Mouse (Mus musculus) embryonic facial prominence, embryonic 14.5 days (tissue): ENCODE measurements around the gene Treml2. TPM values are rescaled to one million over a fixed set of nuclear protein-coding genes. Genes with fewer than 3 reads are reported as not detected.

ENCODE experiments used
- ATAC-seq: fragments of 200-750 bp; cut with Nextera tagmentation; 2 replicates; pipeline ENCODE4 v1.8.0; 2017; ENCODE audit warnings: low read depth, moderate number of reproducible peaks, moderate TSS enrichment
- DNase-seq: peaks from one replicate; pipeline ENCODE4 v3.0.0-alpha.2; 2015; ENCODE audit warnings: low spot score
- H3K27ac ChIP-seq: fragments of 300-500 bp; sonication (generic); replicated peaks from 2 replicates; pipeline ENCODE4 v1.5.1; 2014; ENCODE audit warnings: low read depth, mild to moderate bottlenecking, low read length, moderate library complexity
- H3K27me3 ChIP-seq: fragments of 300-500 bp; sonication (generic); replicated peaks from 2 replicates; pipeline ENCODE4 v1.6.1; 2014; ENCODE audit warnings: low read length; ENCODE audit not compliant: control insufficient read depth, insufficient read depth
- H3K36me3 ChIP-seq: fragments of 300-500 bp; sonication (generic); 2 replicates; pipeline ENCODE4 v1.6.1; 2014; ENCODE audit warnings: low read length, mixed read lengths; ENCODE audit not compliant: control insufficient read depth, insufficient read depth
- H3K4me1 ChIP-seq: fragments of 300-500 bp; sonication (generic); 2 replicates; pipeline ENCODE4 v1.6.1; 2014; ENCODE audit warnings: antibody characterized with exemption, low read length; ENCODE audit not compliant: control insufficient read depth, insufficient read depth
- H3K4me2 ChIP-seq: fragments of 300-500 bp; sonication (generic); 2 replicates; pipeline ENCODE4 v1.6.1; 2014; ENCODE audit warnings: low read depth, mild to moderate bottlenecking, low read length, moderate library complexity, mixed read lengths
- H3K4me3 ChIP-seq: fragments of 300-500 bp; sonication (generic); 2 replicates; pipeline ENCODE4 v1.5.1; 2014; ENCODE audit warnings: low read depth, mild to moderate bottlenecking, low read length
- H3K9ac ChIP-seq: fragments of 300-500 bp; sonication (generic); 2 replicates; pipeline ENCODE4 v1.6.1; 2014; ENCODE audit warnings: low read depth, mild to moderate bottlenecking, low read length, moderate library complexity, mixed read lengths
- H3K9me3 ChIP-seq: fragments of 300-500 bp; sonication (generic); 2 replicates; pipeline ENCODE4 v1.6.1; 2016; ENCODE audit warnings: low read length; ENCODE audit not compliant: control insufficient read depth
- WGBS: fragments of 180-500 bp; shearing (Covaris S2); extraction: QIAGEN DNeasy Blood & Tissue Kit; methylation state at CpG from one replicate; pipeline ENCODE4 v1.1.7; 2014; 5-methylcytosine and 5-hydroxymethylcytosine counted together
- polyA plus RNA-seq: library from polyadenylated mRNA; unstranded; fragments of >200 nt; fragmentation: Nextera tagmentation; extraction: Ambion mirVana; gene quantifications from 2 replicates; pipeline ENCODE4 v1.2.1, GENCODE M21; 2014

The Treml2 gene
- polyA plus RNA-seq, 1 experiment from 2014 or later: 0.14 TPM

DNA sequence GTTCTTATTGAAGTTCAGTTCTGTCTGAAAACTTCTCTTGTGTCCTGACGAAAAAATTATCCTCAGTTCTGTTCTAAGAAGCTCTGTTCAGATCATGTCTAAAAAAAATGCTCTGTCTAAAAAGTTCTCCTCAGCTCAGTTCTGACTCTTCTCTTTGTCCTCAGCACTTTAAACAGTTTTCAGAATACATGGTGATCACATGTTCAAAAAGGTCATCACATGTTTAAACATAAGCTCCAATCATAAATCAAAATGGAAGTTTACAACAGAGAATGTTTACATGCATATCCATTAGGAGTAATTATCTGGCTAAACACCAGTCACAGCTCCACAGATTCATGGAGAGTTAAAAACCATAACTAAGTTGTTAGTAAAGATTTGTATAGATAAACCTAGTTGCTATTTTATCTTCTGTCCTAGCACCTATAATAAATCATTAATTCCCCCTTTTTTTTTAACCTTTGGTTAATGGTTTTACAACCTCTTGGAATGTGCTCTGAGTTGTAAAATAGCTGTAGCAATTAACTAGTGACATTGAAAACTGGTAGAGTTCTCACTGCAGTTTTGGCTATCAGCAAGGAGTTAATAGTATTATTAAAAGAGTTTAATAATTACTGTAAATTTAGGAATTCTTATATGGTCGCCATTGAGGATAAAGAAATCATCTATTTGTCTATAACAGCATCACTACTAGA, 32.5 kb upstream of the Treml2 start:
- Histone ChIP-seq H3K27ac (no peak overlapping the region), H3K9me3 (no peaks in the 10 kb centered on the region), H3K9ac (no peak overlapping the region), H3K4me2 (no peak overlapping the region), H3K27me3 (no peaks in the 10 kb centered on the region), H3K4me1 (no peaks in the 10 kb centered on the region), H3K36me3 (no peaks in the 10 kb centered on the region), H3K4me3 (no peak overlapping the region)
- ATAC-seq: no peak
- WGBS: 47% methylated on average over 2 of the region's 2 CpGs
- DNase-seq: no peak

DNA sequence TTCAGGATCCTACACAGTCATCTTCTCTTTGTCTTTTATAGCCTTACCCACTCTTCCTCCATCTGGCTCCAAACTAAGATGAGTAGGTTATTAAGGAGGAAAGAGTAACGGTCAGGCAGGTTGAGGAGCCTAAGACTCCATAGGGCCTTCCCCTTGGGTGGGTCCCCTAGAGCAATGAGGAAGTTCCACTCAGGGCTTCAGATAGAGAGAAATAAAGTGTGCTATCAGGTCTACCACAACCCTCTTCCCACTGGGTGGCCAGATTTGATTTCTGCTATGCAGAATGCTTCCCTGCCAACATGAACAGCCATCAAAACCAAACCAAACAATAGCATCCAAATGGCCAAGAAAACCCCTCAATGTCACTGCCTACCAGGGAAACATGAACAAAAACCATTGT, 31.7 kb upstream of the Treml2 start:
- Histone ChIP-seq H3K9ac (no peak overlapping the region), H3K27ac (no peak overlapping the region), H3K9me3 (no peaks in the 10 kb centered on the region), H3K4me1 (no peaks in the 10 kb centered on the region), H3K4me3 (no peak overlapping the region), H3K36me3 (no peaks in the 10 kb centered on the region), H3K4me2 (no peak overlapping the region), H3K27me3 (no peaks in the 10 kb centered on the region)
- DNase-seq: no peak
- ATAC-seq: no peak
- WGBS: 72% methylated on average over 1 of the region's 1 CpGs

DNA sequence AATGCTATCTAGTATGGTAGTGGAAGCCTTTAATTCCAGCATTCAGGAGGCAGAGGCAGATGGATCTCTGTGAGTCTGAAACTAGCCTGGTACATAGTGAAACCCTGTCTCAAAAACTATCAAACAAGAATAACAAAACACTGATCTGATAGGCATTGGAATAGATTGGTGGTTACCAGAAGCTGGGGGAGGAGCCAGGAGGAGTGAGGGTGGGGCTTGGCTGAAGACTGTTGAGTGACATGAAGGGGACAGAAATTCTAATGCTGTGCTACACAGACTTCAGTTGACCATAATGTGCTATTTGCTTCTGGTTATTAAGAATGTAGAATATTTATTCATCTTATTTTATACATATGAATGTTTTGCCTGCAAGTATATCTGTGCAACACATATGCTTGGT, 31.0 kb upstream of the Treml2 start:
- H3K4me2 ChIP-seq: no peak overlapping the region
- H3K9ac ChIP-seq: no peak overlapping the region
- ATAC-seq (no peak), DNase-seq (no peak)
- no peaks in the 10 kb centered on the region for H3K4me1 ChIP-seq
- no peaks in the 10 kb centered on the region for H3K36me3 ChIP-seq
- H3K4me3 ChIP-seq: no peak overlapping the region
- H3K27me3 ChIP-seq: no peaks in the 10 kb centered on the region
- H3K9me3 ChIP-seq: no peaks in the 10 kb centered on the region
- no peak overlapping the region for H3K27ac ChIP-seq

DNA sequence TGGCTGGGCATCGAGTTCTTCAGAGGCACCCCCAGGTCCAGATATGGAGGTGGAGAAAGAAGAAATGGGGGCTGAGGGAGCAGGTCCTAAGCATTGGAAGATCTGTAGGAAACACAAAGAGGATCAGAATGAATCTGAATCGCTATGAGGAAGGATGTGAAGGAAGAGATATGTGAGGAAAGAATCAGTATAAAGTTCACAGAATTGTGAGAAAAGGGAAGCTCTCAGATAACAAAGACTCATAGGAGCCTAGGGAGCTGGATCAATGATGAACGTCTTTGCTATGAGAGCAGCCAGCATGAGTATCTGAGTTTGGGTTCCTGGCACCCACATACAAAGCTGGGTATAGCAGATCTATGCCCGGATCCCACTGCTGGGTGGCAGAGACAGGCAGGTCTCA, 29.5 kb upstream of the Treml2 start:
- ATAC-seq: no peak
- Histone ChIP-seq H3K36me3 (no peaks in the 10 kb centered on the region), H3K4me2 (no peak overlapping the region), H3K27ac (no peak overlapping the region), H3K4me3 (no peak overlapping the region), H3K9ac (no peak overlapping the region), H3K9me3 (no peaks in the 10 kb centered on the region), H3K4me1 (no peaks in the 10 kb centered on the region), H3K27me3 (no peaks in the 10 kb centered on the region)
- no peak for DNase-seq
- WGBS: 68% methylated on average over 4 of the region's 4 CpGs

DNA sequence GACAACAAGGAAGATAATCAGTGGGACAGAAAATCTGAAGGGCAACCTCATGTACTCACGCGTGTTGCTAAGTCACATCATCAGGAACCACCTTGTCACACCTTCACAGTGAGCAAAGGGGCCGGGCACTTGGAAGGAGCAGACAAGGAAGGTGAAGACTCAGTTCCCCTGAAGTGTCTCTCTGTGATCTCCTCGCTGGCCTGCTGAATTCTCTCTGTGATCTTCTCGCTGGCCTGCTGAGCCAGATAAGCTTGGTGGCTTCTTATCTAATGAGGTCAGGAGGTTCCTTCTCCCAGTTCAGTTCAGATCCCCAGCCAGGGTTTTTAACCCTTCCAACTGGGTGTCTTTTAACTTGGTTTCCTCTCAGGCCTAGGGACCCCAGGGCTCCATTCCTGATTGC, 27.1 kb upstream of the Treml2 start:
- H3K9me3 ChIP-seq: no peaks in the 10 kb centered on the region
- H3K36me3 ChIP-seq: no peaks in the 10 kb centered on the region
- H3K4me2 ChIP-seq: no peak overlapping the region
- no peak for DNase-seq
- no peak for ATAC-seq
- no peak overlapping the region for H3K9ac ChIP-seq
- no peaks in the 10 kb centered on the region for H3K27me3 ChIP-seq
- no peaks in the 10 kb centered on the region for H3K4me1 ChIP-seq
- H3K27ac ChIP-seq: no peak overlapping the region
- no peak overlapping the region for H3K4me3 ChIP-seq
- WGBS: 70% methylated on average over 5 of the region's 5 CpGs

DNA sequence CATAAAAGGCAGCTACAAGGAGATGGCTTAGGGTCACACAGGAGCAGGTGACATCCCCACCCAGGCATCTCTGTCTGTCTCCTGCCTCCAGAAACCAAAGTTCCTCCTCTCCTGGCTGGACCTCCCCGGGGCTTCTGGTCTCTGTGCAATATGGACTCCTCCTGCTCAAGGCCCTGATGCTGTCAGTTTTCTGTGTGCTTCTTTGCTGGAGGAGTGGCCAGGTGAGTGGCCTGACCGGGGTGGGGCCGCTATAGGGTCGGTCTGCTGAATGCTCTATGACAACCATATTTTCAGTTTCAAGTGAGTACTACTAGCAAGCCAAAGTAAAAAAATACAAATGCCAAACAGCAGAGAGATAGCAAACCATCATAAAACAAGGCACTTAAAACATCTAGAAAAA, 26.7 kb upstream of the Treml2 start:
- Histone ChIP-seq H3K9me3 (no peaks in the 10 kb centered on the region), H3K27ac (no peak overlapping the region), H3K4me1 (no peaks in the 10 kb centered on the region), H3K36me3 (no peaks in the 10 kb centered on the region), H3K9ac (no peak overlapping the region), H3K4me2 (no peak overlapping the region), H3K27me3 (no peaks in the 10 kb centered on the region), H3K4me3 (no peak overlapping the region)
- 88% methylated on average over 4 of the region's 4 CpGs for WGBS
- no peak for ATAC-seq
- no peak for DNase-seq

DNA sequence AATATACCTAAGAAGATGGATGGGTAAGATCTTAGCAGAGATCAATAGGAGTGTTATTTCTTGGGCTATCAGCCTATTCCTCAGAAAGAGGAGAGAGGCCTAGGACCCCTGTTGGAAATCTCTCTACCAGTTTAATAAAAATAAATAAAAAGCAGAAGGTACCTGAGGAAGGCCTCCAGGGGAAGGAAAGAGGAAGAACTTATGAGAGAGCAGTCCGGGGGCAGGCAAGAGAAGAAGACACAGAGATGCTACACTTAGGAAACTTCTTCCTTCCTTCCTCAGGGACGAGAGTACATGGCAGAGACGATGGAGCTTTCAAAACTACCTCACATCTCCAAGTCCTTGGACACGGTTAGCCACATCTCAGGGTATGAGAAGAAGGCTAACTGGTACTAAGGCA, 25.2 kb upstream of the Treml2 start:
- Histone ChIP-seq H3K4me2 (no peak overlapping the region), H3K27ac (no peak overlapping the region), H3K9me3 (no peaks in the 10 kb centered on the region), H3K9ac (no peak overlapping the region), H3K4me3 (no peak overlapping the region), H3K4me1 (no peaks in the 10 kb centered on the region), H3K36me3 (no peaks in the 10 kb centered on the region), H3K27me3 (no peaks in the 10 kb centered on the region)
- ATAC-seq (no peak), DNase-seq (no peak)
- 74% methylated on average over 4 of the region's 4 CpGs for WGBS

DNA sequence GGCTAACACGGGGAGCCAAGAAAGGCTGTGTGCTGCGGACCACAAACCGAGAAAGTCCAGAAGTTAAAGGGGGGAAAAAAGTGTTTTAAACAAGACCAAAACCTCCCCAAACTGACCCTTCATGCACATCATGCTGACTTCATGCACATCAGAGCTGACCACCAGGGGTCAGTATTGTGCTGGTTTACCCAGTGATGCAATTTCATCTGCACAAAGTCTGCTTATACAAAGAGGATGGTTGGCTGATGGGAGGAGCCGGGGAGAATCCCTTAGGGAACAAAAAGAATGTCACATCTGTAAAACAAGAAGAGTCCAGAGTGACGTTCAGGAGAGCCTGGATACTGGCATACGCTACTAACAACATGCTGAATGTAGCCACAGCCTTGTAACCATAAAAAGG, 24.4 kb upstream of the Treml2 start:
- Histone ChIP-seq H3K4me1 (no peaks in the 10 kb centered on the region), H3K36me3 (no peaks in the 10 kb centered on the region), H3K9me3 (no peaks in the 10 kb centered on the region), H3K27me3 (no peaks in the 10 kb centered on the region), H3K27ac (no peak overlapping the region), H3K9ac (no peak overlapping the region), H3K4me3 (no peak overlapping the region), H3K4me2 (no peak overlapping the region)
- no peak for ATAC-seq
- peak; percentile 82 for DNase-seq
- 30% methylated on average over 6 of the region's 6 CpGs for WGBS

DNA sequence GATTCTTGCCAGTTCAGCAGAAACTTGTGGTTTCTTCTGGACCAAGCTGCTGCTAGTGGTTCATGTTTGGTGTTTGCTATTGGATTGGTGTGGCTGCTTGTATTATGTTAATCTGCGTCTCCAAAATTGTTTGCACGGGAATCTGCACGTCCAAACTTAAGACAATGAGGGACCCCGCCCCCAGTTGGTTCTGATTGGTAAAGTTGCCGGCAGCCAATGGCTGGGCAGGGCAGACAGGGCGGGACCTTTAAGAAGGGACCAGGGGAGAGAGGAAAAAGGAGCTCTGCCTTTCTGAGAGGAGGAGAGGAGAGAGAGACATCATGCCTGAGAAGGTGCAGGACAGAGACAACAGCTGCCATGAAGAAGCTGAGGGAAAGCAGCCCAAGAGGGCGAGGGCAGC, 23.6 kb upstream of the Treml2 start:
- Histone ChIP-seq H3K36me3 (no peaks in the 10 kb centered on the region), H3K4me1 (peaks cover 1% of the 10 kb centered on the region), H3K27ac (no peak overlapping the region), H3K4me2 (no peak overlapping the region), H3K4me3 (no peak overlapping the region), H3K27me3 (no peaks in the 10 kb centered on the region), H3K9me3 (no peaks in the 10 kb centered on the region), H3K9ac (no peak overlapping the region)
- ATAC-seq (no peak), DNase-seq (no peak)
- WGBS: 67% methylated on average over 7 of the region's 7 CpGs
